Mouse (Mus musculus): ENCODE measurements at regions not wholly inside any gene's neighbourhood (a gene's known extent, or its start where the extent isn't known, plus 50 kb on each side); places are given as distances from the start of the nearest gene placed in this dataset.

DNA sequence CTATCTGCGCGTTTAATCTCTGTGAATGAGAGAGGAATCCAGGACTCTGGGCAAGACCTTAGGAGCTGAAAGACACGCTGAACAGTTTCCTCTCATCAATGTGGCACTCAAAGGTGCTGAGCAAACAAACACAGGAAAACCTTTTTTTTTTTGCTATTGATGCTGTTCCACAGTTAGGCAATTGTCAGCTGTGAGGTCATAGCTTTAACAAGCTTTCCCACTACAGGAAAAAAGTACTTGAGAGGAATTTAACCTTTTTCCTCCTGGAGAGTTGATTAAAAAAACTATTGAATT lies 261.0 kb downstream of the Fzd1 start:
- no peak for DNase-seq

DNA sequence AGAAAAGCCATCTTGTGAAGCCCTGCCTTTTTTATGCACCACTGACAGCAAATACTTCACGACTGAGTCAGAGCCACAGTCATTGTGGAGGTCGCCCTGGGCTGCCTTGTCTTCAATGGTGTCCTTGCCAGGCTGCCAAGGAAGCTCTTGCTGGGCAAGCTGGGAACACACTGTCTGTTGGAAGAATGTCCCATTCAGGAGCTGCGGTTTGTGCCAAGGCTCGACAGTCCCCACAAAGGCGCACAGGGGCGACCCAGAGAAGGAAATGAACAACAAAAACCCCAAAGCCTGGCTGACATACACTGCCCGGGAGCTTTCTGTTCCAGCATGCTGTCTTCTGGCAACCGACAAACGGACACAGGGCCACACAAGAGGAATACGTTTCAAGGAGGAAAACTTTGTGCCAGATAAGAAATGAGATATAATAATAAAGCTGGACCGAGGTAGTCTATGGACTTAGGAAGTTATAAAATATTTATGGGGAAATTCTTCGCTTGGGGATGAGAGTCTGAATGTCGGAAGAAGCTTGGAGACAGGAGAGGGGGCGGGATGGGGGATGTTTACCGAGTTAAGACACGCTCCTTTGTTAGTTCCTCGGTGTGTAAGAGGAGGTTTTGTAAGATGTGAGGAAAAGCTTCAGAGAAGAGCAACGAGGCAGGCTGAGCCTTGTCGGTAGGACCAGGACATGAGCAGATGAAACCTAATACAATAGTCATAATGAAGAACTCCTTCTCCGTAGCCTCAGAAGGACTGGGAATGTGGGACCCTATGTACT lies 261.5 kb downstream of the Fzd1 start:
- peak; percentile 63 for DNase-seq

DNA sequence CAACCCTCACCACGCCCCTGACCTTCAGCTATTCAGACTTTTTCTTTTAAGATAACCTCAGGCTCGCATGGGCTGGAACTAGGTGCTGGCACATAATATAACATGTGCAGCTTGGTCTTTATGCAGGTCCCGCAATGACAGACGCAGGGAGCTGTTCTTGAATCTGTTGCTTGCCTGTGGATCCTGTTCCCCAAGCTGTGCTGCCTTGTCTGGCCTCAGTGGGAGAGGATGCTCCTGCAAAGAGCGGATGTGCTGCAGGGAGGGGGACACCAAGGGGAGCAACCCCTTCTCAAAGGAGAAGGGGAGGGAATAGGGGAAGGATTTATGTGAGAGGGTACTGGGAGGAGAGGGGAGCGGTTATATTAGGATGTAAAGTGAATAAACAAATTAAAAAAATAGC lies 262.4 kb downstream of the Fzd1 start:
- DNase-seq = no peak

DNA sequence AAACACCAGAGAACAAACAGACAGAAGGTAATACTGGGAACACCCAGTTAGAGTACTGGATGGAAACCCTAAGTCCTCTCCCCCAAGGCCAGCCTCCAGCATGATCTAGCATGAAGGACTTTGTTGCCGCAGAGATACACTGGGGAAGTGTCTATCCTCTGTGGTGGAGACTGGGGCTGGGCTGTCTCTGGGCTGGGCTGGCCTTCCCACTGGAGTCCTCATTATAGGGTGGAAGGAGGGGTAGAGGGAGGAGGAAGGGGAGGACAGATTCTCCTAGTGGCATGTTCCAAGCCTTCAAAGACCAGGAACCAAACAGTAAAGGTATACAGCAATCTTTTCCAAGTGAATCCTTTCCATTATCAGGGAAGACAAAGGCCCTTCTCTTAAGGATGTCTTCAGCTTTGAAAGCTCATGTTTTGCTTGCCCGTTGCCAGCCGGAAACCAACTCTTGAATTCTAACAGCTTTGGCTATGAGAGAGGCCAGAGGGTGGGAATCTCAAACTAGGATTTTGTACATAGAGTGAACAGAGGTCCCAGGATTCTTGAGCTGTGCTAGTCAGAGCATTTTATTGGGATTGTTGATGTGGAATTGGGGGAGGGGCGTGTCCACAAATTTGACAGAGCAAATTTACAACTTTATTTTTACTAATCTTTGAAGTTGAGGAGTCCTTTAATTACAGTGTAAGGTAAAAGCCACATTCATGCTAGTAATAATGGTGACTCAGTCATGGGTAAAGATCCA lies 271.3 kb downstream of the Fzd1 start:
- no peak for DNase-seq

DNA sequence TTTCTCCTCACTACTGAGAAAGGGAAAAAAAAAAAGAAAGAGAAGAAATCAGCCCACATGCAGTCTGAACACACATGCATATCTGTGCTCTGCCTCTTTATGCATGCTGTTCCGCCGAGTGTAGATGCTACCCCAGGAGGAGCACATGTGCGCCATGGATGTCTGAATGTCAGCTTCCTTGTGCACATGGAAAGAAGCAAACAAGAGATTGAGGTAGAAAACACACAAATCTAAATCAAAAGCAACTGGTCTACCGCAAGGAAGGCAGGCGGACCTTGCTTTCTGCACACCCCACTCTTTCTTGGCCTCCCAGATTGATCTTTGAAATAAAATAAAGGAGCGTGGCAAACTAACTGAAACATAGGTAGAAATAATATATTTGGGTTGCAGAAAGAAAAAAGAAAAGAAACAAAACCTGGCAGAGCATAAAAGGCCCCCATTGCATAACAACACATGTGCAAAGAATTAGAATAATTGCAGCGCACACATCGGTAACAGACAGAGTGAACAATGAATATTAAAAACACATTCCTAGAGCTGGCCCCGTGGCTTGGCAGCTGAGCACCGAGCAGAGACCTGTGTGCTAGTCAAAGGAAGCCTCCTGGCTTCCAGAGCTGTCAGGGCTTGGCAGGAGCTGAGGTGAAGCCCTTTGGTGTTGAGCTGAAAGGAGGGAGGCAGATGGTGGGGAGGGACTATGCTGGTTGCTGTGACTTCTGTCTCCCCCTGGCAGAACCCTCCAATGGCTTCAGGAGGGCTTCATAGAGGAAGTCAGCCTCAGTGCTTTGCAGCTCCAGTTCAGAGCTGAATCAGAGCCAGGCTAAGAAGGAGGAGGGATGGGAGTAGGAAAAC lies 272.1 kb downstream of the Fzd1 start:
- peak; percentile 44 for DNase-seq

DNA sequence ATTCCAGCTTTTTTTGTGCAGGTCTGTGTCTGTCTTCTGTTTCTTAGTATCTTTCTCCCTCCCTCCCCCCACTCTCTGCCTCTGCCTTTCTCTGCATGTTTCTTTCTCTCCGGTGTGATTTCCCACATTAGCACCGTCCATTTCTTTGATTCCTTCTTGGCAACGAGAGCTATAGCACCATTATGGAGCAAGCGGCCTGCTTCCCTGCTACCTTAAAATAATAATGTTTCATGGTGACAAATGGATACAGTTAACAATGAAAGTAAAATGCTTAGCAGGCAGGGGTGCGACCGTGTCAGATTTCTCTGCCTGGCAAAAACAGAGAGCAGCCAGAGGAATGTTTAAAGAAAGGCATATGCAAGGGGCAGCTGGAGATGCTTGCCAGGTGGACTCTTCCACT lies 273.1 kb downstream of the Fzd1 start:
- DNase-seq = no peak

DNA sequence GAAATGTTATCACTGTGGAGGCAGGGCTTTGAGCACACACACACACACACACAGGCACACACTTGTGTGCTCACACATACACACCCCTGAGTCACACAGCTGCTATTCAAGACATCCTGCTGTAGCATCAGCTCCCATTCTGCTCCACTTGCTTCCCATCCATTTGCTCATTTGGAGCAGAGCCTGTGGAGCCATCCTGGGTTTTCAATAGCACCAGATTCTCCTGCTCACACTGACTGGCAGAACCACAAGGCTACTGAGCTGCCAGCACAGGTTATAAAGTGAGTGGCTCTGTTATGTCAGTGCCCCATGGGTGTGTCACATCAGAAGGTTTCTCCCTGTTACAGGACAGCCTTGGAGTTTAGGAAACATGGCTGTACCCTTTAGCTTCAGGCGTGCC lies 273.7 kb downstream of the Fzd1 start:
- DNase-seq = peak; percentile 30

DNA sequence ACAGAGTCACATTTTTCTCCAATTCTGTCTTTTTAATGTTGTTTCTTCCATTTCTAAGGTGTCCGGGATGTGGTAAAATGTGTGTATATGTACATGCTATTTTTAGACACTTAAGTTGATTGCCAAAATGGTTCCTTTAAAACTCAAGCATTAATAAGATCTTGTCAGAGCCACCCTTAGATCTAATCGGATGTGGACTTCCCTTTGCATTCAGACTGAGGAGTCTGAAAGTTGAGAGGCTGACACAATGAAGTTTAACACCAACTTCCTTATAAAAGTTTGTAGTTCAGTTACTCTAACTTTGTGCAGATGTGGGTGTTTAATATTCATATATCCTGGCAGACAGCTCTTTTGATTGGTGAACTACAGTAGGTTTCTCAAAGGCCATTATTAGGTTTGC lies 282.1 kb downstream of the Mterf1b start:
- no peak for DNase-seq
